Mouse (Mus musculus) ovary, adult 18-20 months (tissue): Measurements from ENCODE around the gene Ipmk.

Source experiments
- DNase-seq: peaks from one replicate; pipeline ENCODE4 v3.0.0; 2022; ENCODE audit warnings: low spot score, mixed read lengths

Gene Ipmk

DNA sequence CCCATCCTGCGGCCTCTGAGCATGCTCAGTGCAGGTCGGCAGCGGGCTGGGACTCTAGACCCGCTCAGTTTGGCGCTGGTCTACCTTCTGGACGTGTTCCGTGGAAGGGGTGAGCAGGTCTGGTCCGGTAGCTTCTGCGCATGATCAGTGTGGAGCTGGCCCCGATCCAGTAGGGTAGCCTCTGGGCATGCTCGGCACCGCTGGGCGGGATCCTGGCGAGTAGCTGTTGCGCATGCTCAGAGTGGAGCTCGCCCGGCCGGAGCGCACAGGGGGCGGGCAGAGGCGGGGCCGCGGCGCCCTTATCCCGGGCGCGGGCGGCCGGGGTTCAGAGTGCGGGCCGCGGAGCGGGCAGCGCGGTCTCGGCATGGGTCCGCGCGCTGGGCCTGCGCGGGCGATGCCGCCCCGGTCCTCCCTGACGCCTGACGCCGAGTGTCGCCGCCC, at the start of gene Ipmk:
Gene Ipmk (plus strand): TSS at position 255 of the 441 bp plus-strand sequence.
- peak; percentile 97 for DNase-seq

DNA sequence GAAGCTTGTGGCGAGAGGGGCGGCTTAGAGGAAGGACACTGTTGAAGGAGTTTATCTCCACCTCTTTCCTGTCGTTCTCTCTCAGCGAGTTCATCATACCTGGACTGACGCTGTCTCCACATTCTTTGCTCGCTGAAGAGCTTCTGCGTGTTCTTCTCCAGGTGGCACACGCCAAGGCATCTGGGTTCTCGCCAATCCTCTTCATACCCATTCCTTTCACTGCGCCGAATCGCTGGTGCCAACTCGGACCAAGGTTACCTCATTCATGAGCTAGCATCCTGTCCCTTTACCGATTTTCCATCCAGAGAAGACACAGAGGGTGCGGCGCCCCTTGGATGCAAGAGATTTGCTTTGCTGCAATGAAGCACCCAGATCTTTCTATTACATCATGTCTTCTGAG, 47.4 kb upstream of the Ipmk start:
- no peak for DNase-seq

DNA sequence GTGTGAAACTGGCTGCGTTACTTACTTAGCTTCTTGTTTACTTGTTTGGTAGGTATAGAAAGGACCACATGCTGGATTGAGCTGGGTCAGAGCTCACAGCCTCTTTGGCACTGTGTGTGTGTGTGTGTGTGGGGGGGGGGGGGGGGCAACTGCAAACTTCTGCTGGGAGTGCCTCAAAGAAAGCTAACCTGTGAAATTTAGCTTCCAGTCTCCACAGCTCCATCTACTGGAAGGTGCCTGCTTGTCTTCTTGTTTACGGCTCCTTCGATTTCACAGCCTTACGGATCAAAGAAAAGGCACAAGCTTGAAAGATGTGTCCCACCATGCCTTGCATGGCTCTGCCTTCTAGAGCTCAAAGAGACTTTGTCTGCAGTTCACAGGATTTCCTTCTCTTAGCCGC, 45.1 kb upstream of the Ipmk start:
- no peak for DNase-seq

DNA sequence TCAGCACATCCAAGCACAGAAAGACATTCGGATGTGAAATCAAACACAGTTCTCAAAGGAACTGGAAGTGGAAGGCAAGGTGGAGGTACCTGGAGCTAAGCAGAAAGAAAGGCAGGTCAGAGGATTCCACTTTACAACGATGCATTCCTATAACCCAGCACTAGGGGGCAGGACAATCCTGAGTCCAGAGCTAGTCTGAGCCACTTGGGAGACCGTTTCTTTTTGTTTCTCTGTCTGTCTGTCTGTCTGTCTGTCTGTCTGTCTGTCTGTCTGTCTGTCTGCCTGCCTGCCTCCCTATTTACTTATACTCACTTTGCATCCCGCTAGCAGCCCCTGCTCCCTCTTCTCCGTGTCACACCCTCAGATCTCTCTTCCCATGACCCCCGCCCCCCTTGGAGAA, 41.4 kb upstream of the Ipmk start:
- no peak for DNase-seq

DNA sequence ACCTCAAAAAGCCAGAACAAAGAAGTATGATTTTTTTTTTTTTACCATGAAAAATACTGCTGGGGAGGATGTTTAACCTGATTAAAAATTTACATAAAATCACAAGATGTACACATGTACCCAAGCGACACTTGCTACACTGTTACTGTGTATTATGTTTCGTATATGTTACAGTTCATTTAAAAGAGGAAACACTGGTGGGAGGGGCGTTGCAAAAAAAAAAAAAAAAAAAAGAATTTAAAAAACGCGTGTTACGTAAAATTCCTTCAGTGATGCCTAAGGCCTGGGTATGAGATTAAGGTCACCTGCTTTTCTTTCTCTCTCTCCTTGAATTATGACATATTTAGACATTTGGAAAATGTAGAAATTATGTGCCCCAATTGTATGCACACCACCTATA, 40.8 kb upstream of the Ipmk start:
- no peak for DNase-seq

DNA sequence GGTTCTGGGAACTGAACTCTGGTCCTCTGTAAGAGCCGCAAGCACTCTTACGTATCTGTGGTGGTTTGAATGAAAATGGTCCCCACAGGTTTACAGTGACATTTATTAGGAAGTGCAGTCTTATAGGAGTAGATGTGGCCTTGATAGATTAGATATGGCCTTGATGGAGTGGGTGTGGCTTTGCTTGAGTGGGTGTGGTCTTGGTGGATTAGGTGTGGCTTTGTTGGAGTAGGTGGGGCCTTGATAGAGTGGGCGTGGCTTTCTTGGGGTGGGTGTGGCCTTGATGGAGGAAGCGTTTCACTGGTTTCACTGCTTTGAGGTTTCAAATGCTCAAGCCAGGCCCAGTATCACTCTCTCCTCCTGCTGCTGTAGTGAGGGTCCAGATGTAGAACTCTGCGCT, 39.4 kb upstream of the Ipmk start:
- DNase-seq, result no peak

DNA sequence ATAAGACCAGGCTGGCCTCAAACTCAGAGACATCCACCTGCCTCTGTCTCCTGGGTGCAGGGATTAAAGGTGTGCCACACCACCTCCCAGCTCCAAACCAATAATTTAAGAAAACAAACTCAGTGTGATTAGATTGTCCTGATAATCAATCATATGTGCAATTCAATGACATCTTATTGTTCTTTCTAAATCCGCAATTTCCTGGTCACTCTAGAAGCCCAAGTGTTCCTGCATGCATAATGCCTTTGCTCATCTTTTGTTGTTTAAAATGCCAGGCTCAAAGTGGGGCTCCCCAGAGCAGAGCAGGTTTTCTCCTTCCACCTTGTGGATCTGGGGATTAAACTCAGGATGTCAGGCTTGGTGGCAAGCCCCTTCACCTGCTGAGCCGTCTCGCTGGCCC, 37.3 kb upstream of the Ipmk start:
- no peak for DNase-seq

DNA sequence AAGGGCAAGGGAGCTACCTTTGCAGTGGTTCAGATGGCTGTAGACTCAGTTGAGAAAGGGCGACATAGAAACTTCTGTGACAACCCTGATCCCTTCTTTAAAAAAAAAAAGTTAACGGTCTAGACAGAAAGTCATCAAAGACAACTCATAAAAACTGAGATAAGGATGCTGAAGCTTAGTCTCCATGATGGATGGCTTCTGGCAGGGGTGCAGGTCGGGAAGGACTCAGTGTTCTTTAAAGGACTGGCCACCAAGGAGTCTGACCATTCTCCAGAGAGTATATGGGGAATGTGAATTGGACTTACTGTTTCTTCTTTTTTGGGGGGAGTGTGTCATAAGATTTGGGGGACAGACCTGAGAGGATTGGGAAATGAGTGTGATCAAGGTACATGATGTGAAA, 33.0 kb upstream of the Ipmk start:
- DNase-seq, result no peak

DNA sequence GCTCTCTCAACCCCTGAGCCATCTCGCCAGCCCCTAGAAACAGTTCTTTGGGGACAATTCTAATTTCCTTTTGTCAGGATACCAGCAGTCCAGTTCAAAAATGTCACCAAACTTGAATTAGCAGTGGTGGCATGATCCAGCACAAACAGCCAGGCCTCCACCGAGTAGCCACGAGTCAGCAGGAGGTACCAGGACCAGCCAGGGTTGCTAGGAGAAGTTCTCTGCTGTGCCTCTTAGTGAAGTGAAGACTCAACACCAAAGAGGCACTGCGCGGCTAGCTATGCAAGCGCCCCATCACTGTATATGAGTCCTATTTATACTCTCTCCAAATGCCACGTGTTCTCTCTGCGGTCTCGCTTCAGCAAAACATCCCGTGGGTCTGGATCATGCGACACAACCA, 31.5 kb upstream of the Ipmk start:
- no peak for DNase-seq

DNA sequence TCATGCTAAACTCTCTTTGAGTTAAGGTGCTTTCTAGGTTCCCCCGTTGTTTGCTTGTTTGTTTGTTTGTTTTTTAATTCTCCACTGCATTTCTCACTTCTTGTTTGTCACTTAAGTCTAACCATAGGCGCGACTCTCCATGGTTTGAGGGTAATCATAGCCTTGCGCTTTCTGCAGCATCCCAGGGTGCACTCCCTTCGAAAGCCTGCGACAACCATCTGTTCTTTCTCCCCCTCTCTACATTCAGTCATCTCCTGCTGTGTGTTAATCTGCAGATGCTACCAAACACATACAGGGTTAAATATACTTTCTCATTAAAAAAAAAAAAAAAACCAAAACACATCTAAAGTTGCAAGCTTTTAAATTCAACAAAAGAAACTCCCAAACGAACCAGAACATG, 31.1 kb upstream of the Ipmk start:
- no peak for DNase-seq

DNA sequence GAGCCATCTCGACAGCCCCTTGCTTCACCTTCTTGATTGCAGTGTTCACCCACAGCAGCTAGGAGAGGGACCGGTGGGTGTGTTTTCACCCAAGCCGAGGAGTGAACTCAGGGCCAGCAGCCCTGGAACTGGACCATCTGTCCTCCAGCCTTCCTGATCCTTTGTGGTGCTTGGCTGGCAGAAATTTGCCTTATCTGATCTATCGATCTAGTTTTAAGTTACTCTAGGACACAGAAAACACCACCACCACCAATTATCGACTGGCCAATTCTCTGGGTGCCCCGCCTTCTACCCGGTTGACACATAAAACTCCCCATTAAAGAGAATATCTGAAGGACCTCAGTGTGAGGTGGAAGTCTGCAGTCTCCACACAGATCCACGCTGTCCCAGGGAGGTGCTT, 23.9 kb upstream of the Ipmk start:
- no peak for DNase-seq

DNA sequence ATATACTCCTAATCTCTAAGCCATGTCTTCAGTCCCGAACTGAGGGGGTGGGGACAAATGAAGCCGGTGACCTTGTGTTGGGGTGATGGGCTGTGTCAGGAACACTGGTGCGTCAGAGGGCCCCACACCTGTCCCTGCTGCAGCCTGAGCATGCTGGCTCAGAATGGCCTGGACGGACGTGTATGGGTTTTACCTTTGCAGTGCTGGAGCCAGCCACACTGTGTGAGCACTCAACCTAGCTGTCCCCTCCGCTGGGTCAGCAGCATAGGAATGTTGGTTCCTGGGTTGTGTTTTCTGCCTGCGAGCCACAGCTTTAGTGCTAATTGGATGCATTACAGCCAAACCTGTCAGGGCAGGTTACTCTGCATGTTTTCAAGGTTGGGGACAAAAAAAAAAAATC, 21.4 kb upstream of the Ipmk start:
- no peak for DNase-seq

DNA sequence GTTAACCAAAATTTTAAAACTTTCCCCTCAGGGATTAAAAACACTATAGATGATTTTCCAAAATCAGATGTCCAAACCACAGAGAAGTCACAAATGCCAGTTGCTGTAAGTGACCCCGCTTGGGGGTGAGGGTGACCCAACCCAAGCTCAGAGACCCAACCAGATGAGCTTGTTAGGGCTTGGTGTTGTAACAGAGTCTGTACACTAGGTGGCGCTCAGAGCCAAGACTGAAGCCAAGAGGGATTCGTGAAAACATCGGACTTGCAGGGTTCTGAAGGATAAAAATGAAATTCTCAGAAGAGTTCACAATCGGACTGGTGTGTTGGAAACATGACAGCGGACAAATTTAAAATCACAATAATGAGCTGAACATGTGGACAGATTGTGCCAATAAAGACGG, 20.8 kb upstream of the Ipmk start:
- no peak for DNase-seq

DNA sequence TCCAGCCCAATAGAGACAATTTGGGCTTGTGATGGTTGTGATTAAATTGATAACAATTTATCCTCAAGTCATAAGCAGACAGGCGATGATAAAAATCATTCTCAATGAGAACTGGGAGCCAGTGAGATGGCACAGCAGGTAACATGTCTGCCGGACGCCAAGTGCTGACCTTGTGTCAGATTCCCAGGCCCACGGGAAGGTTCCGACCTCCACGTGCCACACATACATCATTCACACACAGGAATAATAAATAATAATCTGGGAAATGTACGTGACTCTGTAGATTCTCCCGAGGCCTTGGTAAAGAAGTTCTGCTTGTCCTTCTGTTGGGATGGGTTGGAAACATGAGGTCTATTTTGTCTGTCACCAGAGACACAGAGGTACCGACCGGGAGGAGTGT, 20.2 kb upstream of the Ipmk start:
- DNase-seq, result no peak

DNA sequence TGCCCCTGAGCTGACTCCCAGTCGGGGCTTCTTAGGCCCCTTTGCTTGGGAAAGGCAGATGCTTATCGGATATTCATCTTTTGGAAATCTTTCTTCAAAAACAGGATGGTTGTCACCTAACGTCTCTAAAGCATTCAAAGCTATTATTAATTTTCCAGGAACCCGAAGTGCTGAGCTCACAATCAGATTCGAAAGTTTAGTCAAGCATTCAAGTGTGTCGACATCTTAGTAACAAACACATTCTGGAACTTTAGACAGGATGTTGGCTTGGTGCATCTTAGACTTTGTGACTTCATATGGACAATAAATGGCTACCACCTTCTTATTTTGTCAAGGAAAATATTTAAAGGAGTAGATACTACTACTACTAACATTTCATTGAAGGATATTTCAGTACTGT, 19.2 kb upstream of the Ipmk start:
- DNase-seq, result no peak

DNA sequence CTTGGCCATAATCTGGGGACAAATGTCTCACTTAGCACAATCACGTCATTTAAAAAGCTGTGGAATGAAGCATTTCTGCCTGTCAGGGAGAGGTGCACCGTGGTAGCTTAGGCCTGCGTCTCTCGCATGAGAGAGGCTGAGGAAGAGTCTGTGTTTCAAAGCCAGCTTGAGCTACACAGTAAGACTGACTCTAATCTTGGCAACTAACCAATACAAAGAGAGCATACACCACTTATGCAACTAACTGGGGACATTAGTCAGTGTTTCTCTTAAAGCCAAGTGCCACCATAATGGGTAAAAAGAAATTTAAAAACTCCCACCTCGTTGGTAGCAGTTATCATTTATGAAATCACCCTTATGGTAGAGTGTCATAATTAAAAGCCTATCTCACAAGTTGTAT, 18.7 kb upstream of the Ipmk start:
- DNase-seq, result no peak

DNA sequence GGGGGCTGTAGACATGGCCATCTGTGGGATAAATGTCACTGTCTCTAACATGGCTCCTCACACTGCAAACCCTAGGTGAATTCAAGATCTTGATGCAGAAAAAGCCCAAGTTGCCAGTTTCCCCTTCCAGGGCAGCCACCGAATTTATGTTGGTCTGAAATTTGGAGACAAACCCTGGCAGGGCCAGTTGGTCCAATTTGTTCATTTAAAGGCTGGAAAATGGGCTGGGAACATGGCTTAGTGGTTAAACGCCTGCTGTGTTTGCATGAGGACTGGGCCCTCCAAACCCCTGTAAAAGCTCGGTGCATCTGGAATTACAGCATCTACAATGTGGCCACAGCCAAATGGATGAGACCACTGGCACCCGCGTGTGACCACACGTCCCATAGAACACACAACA, 18.3 kb upstream of the Ipmk start:
- DNase-seq, result no peak

DNA sequence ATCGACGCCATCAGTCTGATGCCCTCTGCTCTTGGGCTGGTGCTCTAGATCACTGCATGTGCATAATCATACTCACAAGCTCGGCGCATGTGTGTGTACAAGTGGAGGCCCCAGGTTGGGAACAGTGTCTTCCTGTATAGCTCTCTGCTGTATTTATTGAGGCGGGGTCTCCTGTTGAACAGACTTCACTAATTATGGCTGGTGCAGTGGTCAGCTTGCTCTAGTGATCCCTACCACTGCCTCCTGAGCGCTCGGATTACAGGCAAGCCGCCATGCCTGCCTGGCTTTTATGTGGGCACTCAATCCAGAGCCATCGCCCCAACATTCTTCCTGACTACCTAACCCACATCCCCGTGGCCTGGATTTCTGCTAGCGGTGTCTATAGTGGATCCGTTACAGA, 17.5 kb upstream of the Ipmk start:
- no peak for DNase-seq

DNA sequence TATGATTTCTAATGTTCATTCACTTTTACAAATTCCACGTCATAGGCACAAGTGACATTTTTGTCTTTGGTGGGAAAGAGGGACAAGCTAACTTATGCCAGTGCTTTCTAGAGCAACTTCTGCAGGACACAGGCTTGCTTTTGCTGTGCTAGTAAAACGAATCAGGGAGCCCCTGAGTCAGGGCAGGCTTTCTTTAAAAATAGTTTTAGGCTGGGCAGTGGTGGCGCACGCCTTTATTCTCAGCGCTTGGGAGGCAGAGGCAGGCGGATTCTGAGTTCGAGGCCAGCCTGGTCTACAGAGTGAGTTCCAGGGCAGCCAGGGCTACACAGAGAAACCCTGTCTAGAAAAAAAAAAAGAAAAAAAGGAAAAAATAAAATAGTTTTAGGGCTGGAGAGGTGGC, 15.7 kb upstream of the Ipmk start:
- no peak for DNase-seq

DNA sequence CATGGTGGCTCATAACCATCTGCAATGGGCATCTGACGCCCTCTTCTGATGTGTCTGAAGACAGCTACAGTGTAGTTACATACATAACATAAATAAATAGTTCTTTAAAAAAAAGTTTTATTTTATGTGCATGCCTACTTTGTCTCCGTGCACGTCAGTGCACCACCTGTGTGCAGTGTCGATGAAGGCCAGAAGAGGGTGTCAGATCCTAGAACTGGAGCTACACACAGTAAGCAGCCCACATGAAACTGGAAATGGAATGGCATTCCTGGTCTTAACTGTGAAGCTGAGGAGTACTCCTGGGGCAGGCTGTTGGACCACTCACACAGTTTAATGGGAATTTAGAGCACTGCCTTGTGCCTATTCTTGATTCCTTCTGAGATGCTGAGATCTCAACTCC, 15.2 kb upstream of the Ipmk start:
- no peak for DNase-seq

DNA sequence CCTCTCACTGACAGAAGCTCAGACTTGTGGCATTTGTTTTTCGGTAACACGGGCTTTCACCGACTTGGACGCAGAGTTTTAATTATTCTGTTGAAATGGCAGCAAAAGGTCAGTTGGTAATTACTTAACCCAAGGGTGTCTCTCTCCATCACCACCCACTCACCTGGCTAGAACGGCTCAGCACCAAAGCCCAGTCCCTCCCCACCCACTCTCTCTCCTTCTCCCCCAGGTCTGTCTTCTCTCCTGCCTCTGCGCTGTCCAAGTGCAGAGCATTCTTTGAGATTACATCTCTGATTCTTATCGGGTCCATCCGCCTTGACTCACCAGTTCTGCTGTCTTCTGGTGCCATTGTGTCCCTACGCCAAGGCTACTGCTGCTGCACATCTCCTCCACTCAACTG, 14.7 kb upstream of the Ipmk start:
- DNase-seq, result no peak

DNA sequence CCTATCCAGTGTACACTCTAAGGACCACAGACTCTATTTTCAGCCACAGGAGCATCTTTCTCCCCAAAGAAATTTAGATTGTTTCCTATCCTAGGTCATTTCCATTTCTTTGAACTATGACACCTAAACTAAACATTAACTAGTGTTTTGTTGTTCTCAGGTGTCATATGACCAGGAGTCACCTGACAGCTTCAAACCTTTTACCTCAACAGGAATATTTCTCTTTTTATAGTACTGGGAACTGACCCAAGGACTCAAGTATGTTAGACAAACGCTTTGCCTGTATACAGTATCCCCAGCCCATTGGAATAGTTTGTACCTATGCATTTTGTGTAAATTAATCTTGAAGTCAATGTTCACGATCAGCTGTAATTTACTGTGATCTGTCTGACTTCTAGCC, 9.8 kb upstream of the Ipmk start:
- no peak for DNase-seq

DNA sequence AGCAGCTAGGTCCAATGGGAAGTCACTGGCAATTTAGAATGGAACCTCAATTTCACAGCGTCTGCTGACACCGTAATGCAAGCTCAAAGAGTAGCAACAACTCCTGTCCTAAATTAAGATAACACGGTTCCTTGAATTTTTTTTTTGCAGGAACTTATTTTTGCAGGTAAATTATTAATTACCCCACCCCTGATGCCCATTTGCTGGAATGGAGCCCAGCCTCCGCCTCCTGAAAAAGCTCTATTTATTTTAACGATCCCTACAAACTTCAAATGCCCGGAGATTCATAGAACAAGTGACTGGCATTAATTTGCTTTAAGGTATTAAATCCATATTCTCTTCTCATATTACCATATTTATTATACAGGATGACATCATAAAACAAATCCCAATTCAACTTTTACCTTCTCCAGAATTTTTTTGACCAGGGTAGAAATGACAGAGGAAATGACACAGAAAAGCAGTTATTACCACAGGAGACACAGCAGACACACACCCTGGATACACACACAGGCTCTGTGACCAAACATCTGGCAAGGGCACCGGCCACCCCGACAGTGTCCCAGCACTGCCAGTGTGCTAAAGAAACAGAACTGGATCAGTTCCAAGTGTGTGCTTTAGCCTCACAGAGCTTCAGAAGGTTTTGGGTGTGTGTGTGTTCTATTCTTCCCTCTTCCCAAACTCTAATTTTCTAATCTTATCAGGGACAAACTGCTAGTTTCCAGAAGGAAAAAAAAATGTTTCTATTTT, 9.2 kb upstream of the Ipmk start:
- no peak for DNase-seq

DNA sequence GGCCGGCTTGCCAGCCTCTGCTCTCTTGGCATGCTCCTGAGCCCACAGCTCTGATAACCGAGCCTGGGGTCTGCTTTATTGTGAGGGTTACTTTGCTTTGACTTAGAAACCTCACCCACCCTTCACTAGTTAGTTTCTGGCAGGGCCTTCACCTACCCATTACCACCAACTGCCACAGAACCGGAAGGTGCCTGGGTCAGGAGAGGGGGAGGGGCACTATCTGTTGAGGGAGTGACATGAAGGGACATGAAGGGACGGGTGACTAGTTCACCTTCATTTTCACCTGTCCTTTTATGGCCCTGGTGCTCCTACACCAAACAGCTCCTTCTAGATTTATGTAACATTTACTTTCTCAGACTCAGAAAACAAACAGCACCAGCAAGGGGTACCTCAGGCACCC, 8.1 kb upstream of the Ipmk start:
- no peak for DNase-seq

DNA sequence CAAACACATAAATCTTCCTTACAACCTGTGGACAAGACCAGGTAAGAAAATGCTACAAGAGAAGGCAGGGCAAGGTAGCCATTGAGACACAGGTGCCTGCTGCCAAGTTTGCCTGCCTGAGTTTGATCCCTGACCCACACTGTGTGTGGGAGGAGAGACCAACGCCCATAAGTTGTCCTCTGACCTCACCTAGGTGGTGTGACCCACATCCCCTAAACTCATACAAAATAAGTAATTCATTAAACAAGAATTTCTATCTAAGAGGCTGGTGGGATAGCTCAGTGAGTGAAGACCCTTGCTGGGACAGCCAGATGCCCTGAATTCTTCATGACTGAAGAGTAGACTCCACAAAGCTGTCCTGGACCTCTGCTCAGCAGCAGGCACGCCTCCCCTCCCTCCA, 7.4 kb upstream of the Ipmk start:
- DNase-seq, result no peak
